Mouse (Mus musculus): Measurements from ENCODE around the gene Vim.

Gene Vim

GRCm38 (mm10) chr2:13573408-13574065 lies at the start of gene Vim:
Vim (plus strand) TSS chr2:13573927.
- peak; percentile 43 for ATAC-seq (ENCODE audit: insufficient number of reproducible peaks, low FRiP score, low TSS enrichment)

GRCm38 (mm10) chr2:13526205-13526604 lies 47.5 kb upstream of the Vim start:
- no peak for ATAC-seq (ENCODE audit: insufficient number of reproducible peaks, low FRiP score, low TSS enrichment)

GRCm38 (mm10) chr2:13527125-13527524 lies 46.6 kb upstream of the Vim start:
- 0 out of 2 replicates have a peak, but pooled peaks have one; percentile 17 for ATAC-seq (ENCODE audit: insufficient number of reproducible peaks, low FRiP score, low TSS enrichment)

- peak; percentile 29; the same call in 1 of the 2 replicates for ATAC-seq (ENCODE audit: insufficient number of reproducible peaks, low FRiP score, low TSS enrichment)
Measured at GRCm38 (mm10) chr2:13527531-13527930, 46.2 kb upstream of the Vim start.

GRCm38 (mm10) chr2:13529253-13529933 lies 44.3 kb upstream of the Vim start:
- ATAC-seq (ENCODE audit: insufficient number of reproducible peaks, low FRiP score, low TSS enrichment) = no peak

GRCm38 (mm10) chr2:13530639-13531038 lies 43.1 kb upstream of the Vim start:
- no peak for ATAC-seq (ENCODE audit: insufficient number of reproducible peaks, low FRiP score, low TSS enrichment)

GRCm38 (mm10) chr2:13536747-13537146 lies 37.0 kb upstream of the Vim start:
- no peak for ATAC-seq (ENCODE audit: insufficient number of reproducible peaks, low FRiP score, low TSS enrichment)

GRCm38 (mm10) chr2:13537733-13538132 lies 36.0 kb upstream of the Vim start:
- ATAC-seq (ENCODE audit: insufficient number of reproducible peaks, low FRiP score, low TSS enrichment) = no peak

GRCm38 (mm10) chr2:13538258-13538657 lies 35.5 kb upstream of the Vim start:
- no peak for ATAC-seq (ENCODE audit: insufficient number of reproducible peaks, low FRiP score, low TSS enrichment)

GRCm38 (mm10) chr2:13538704-13539377 lies 34.9 kb upstream of the Vim start:
- ATAC-seq (ENCODE audit: insufficient number of reproducible peaks, low FRiP score, low TSS enrichment) = no peak

GRCm38 (mm10) chr2:13539860-13540259 lies 33.9 kb upstream of the Vim start:
- no peak for ATAC-seq (ENCODE audit: insufficient number of reproducible peaks, low FRiP score, low TSS enrichment)

- no peak for ATAC-seq (ENCODE audit: insufficient number of reproducible peaks, low FRiP score, low TSS enrichment)
Measured at GRCm38 (mm10) chr2:13543519-13544124, 30.1 kb upstream of the Vim start.

GRCm38 (mm10) chr2:13544193-13544824 lies 29.4 kb upstream of the Vim start, which contains the start of gene Trdmt1:
Trdmt1 (minus strand) TSS chr2:13544668.
- peak; percentile 94 for ATAC-seq (ENCODE audit: insufficient number of reproducible peaks, low FRiP score, low TSS enrichment)

GRCm38 (mm10) chr2:13548749-13549148 lies 25.0 kb upstream of the Vim start:
- ATAC-seq (ENCODE audit: insufficient number of reproducible peaks, low FRiP score, low TSS enrichment) = no peak

- ATAC-seq (ENCODE audit: insufficient number of reproducible peaks, low FRiP score, low TSS enrichment) = no peak
Measured at GRCm38 (mm10) chr2:13553966-13554365, 19.8 kb upstream of the Vim start.

GRCm38 (mm10) chr2:13556239-13556638 lies 17.5 kb upstream of the Vim start:
- ATAC-seq (ENCODE audit: insufficient number of reproducible peaks, low FRiP score, low TSS enrichment) = no peak

GRCm38 (mm10) chr2:13557145-13558030 lies 16.3 kb upstream of the Vim start:
- no peak for ATAC-seq (ENCODE audit: insufficient number of reproducible peaks, low FRiP score, low TSS enrichment)

- no peak for ATAC-seq (ENCODE audit: insufficient number of reproducible peaks, low FRiP score, low TSS enrichment)
Measured at GRCm38 (mm10) chr2:13558607-13559262, 15.0 kb upstream of the Vim start.

- no peak for ATAC-seq (ENCODE audit: insufficient number of reproducible peaks, low FRiP score, low TSS enrichment)
Measured at GRCm38 (mm10) chr2:13559303-13559702, 14.4 kb upstream of the Vim start.
